Mouse (Mus musculus): ENCODE data around the gene Gm10295. TPM values are rescaled to one million over a fixed set of nuclear protein-coding genes. Genes with fewer than 3 reads are reported as not detected.

Gm10295 gene
- polyA plus RNA-seq (2014; fragmentation: Illumina TruSeq; extraction: RNeasy Lipid Tissue Mini Kit (QIAGEN cat#74804); ENCODE audit: low read depth, low replicate concordance) = not detected

DNA sequence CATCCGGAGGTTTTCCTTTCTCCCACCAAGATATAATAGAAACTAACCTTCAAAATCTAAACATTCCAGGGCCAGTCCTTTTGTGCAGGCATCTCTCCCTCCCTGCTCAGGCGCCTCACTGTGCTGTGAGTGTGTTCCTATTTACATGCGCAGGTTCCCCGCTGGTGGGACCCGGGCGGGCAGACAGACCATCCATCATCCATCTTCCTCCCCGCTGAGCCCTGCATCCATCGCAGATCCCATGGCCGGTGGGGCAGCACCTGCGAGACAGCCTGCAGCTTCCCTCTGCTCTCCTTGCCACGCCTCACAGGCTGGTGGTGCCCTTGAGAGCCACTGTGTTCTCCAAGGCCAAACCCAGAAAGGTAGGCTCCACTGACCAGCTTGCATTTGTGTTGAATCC, at the start of gene Gm10295:
Gene Gm10295 (minus strand): TSS at position 122 of the 400 bp plus-strand sequence.

Measured in adrenal gland, adult 10 weeks (tissue).